Mouse (Mus musculus) CD4-positive, CD25-positive, alpha-beta regulatory T cell, adult 2 months (primary cell): ENCODE results near the gene Matk.

Experiments used
- DNase-seq: peaks from one replicate; pipeline ENCODE4 v3.0.0-alpha.2; 2012; ENCODE audit warnings: low read depth, low spot score

Matk gene

DNA sequence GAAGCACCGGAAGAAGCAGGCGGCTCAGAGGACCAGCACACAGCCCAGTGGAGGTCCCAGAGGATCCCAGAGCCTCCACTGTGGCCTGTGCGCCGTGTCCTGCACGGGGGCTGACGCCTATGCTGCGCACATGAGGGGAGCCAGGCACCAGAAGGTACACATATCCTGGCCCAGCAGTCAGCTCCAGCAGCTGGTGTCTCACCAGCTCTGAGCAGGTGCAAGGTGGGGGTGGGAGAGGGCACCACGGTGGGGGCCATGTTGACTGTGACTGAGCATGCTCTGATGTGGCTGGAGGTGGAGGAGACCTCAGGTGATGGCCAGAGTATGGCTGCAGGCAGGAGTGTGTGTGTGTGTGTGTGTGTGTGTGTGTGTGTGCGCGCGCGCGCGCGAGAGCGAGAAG, 10.7 kb upstream of the Matk start:
- no peak for DNase-seq

DNA sequence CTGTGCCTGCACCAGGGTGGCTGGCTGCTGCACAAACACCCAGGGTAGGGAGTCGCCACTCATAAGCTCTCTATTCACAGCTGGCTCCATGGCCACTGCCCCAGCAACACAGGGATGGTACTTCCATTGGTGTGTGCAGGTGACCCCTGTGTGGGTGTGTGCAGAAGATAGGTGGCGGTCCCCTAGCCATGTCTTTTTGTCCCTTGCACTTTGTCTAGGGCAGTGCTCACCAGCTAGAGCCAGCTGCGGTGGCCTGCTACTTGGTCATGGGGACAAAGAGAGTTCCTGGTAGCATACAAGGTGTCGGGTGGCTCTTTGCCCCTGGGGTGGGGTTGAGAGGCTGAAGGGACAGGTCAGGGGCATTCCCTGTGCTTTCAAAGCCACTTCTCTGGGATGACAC, 8.6 kb upstream of the Matk start:
- DNase-seq = no peak

DNA sequence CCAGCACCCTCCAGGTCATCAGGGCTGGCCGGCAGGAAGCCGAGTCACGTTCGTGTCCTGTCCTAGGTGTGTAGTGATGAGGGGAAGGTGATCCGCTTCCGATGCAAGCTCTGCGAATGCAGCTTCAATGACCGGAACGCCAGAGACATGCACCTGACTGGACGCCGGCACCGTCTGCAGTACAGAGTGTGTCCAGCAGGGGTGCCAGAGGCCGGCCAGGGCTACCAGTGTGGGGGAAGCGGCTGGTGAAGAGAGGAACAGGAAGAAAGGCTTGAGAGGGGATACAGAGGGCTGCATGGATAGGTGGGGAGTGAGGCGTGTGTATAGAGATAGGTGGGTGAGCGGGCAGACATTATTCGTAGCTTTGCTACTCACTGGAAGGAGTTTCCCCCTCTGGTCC, 8.1 kb upstream of the Matk start:
- DNase-seq = peak; percentile 85

DNA sequence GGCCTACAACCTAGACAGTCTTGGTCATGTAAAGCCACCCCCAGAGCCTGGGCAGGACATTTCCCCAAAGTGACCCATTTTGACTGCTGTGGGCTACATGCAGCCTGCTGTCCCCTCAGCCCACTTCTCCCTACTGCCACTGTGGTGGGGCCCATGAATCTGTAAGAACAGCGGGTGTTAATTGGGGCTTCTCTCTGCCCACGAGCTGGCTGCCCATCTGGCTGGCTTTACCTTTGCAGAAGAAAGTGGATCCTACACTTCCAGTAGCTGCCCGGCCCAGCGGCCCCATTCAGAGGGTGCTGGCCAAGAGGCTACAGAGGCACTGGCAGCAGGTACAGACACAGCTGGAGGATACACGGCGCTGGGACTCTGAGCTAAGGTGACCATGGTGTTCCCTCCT, 7.6 kb upstream of the Matk start:
- no peak for DNase-seq

DNA sequence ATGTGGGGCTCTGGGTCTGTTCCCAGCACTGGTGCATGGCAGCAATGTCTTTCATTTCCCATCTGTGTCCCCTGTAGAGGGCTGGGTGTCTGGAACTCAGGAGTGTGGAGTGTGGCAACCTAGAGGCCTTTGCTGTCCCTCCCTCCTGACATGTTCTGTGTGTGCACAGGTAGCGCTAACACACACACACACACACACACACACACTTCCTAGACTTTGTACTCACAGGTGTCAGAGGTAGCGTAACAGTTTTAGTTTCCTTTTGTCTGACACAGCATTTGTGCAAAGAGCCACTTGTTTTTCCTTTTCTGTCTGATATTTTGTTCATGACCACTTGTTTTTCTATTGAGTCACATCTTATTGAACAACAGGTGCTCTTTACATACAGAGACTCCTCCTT, 4.9 kb upstream of the Matk start:
- peak; percentile 85 for DNase-seq

DNA sequence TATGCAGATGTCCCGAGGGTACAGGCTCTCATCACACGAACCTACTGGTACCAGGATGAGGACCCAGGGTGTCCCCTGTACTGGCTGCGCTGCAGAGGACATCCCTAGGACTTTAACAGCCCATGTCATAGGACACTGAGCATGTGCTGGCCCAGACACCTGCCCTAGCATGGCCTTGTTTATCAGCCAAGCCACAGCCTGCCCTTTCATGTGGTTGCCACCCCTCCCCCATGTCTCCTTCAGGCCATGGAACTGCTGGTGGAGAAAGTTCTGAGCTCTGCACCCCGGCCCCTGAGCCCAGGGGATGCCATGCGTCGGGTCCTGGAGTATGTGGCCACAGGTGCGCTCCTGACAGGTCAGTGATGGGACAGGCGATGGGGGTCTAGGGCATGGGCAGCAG, 3.3 kb upstream of the Matk start:
- DNase-seq = peak; percentile 49

DNA sequence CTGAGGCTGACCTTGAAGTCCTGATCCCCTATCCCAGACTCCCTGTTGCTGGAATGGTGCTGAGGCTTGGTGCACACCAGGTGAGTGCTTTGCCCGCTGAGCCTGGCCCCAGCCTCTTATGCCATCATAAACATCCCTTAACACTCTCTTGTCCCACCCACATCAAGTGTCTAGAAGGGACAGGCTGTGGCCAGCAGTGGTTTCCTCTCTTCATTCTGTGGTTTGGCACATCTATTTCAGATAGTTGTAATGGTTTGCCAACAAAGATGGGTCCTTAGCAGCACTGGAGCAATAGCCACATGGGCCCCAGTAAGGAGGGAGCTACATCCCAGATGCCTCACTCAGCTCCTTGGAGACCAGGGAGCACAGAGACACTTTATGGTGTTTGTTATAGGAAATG, 2.2 kb downstream of the Matk start:
- no peak for DNase-seq

DNA sequence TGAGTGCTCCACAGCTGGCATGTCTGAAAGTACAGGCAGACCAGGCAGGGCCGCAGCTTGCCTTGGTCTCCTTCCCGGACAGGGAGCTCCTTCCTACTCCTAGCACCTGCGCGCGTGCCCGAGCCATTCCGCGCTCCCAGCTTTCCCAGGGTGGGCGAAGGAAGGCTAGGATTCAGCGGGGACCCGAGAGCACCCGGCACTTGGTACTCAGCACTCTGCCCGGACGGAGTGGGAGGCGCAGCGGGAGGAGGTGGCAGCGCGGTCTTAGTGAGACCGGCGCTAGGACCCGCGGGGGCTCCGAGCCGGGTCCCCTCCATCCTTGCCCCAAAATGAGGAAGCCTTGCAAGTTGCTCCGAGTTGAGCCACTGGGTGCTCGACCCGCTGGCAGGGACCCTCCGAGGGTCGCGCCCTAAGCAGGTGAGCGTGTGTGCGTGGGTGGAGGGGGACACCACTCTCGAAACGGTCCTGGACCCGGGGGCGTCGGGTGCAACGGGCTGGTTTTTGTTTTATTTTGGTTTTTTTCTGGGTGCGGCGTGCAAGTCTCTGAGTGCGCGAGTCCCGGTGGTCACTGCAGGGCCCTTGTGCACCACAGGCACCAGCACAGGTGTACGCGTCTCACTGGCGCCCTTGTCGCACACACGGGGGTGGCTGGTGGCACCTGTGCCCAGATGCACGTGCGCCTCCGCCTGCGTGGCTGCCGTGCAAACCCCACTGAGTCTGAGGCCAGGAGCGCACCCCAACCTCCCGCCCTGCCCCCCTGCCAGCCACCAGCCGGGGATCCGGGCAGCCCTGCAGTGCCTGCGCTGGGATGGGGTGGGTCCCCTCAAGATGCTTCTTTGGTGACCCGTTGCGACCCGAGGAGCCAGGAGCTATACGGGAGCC, 4.7 kb downstream of the Matk start:
- peak; percentile 58 for DNase-seq

DNA sequence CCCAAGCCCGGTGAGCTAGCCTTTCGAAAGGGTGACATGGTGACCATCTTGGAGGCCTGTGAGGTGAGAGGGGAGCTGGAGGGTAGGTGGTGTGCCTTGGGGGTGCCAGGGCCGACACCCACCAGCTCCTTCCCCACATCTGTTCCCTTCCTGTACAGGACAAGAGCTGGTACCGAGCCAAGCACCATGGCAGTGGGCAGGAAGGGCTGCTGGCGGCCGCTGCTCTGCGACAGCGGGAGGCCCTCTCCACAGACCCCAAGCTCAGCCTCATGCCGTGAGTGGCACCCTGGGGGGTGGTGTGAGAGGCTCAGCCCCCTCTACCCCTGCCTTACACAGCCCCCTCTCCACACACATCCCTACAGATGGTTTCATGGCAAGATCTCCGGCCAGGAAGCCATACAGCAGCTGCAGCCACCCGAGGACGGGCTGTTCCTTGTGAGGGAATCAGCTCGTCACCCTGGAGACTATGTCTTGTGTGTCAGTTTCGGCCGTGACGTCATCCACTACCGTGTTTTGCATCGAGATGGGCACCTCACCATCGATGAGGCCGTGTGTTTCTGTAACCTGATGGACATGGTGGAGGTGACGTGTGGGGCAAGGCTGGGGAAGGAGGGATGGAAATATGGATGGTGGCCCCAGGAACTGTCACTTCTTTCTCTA, 6.6 kb downstream of the Matk start:
- no peak for DNase-seq

DNA sequence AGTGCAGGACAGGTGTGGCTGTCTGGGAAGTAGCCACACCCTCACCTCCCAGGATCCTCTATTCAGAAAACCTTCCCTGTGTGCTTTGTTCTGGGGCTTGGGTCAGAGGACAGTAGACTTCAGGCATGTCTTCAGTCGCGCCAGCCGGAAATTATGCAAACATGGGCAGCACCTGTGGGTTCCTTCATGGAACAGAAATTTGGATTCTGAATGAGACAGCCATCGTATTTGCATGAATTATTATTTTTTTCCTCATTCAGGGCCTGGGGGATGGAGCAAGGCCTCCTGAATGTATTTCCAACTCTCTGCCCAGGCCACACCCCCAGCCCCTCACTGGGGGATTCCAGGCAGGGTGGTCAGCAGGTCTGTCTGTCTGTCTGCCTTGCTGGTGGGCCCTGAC, 8.3 kb downstream of the Matk start:
- no peak for DNase-seq

DNA sequence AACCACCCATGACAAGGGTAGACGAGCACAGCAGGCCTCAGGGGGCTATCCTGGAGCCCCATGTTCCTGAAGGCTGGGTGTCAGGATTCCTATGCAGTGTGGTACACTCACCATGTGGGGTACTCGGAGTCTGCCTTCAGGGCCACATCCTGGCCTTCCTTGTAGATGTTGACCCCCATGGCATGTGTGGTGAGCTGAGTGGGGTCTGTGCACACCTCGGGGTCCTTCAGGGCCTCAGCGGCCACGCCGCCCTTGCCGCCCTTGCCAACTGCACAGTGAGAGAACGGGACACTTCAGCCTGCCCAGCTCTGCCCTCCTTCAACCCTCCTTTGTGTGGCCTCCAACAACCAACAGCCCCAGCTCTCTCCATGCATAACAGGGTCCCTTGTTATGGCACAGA, 12.8 kb downstream of the Matk start:
- no peak for DNase-seq

DNA sequence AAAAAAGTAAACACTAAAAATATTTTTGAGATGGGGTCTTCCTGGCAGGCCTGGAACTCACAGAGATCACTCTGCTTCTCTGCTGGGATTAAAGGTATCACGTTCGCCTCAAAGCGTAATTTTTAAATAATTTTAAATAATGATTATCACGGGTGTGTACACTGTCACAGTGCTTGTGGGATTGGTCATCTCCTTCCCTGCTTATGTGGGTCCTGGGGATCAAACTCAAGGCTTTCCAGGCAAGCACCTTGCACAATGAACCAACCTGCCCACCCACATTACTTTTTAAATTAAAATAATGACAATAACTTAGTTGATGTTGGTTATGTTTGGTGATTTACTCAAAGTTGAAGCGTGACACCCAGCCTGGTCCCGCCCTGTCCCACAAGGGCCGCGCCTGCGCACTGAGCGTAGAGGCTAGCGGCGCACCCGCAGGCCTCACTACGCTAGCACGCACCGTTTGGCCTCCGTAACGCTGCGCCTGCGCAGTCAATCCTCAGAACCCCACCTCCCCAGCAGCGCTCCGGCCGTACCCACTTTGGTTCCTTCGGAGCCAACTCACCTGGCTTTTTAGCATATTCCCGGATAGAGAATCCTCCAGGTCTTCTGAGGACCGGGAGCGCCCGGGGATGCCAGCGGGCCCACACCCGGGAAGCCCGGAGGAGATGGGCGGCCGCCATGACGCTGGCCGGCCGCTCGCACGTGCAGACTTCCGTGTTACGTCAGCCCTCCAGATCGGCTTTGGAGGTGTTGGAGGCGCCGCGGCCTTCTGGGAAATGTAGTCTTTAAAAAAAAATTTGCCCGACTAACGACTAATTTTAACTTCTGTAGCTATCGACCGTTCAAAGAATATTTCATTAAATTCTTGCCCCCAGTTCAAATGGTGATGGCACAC, 13.7 kb downstream of the Matk start, which contains the start of the genes Mrpl54 and Apba3:
Mrpl54 (minus strand) TSS at position 724 of the 895 bp plus-strand sequence.
Apba3 (plus strand) TSS at position 750 of the 895 bp plus-strand sequence.
- peak; percentile 99 for DNase-seq

DNA sequence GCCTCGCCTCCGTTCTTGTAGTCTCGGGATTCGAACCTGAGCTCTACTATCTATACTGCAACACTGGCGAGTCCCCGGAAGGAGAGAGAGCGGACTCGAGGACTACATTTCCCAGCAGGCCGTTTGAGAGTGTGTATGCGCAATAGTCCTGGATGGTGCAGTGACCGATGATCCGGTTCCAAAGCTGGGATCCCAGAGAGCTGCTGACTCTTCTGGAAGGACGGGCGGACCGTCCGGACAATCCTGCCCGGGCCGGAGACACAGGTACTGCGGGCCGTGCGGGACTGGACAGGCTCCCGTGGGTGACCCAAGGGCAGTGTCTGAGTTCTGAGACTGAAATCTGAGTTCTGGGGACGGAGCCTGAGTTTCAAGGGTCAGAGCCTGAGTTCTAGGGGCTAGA, 15.3 kb downstream of the Matk start:
- peak; percentile 86 for DNase-seq

DNA sequence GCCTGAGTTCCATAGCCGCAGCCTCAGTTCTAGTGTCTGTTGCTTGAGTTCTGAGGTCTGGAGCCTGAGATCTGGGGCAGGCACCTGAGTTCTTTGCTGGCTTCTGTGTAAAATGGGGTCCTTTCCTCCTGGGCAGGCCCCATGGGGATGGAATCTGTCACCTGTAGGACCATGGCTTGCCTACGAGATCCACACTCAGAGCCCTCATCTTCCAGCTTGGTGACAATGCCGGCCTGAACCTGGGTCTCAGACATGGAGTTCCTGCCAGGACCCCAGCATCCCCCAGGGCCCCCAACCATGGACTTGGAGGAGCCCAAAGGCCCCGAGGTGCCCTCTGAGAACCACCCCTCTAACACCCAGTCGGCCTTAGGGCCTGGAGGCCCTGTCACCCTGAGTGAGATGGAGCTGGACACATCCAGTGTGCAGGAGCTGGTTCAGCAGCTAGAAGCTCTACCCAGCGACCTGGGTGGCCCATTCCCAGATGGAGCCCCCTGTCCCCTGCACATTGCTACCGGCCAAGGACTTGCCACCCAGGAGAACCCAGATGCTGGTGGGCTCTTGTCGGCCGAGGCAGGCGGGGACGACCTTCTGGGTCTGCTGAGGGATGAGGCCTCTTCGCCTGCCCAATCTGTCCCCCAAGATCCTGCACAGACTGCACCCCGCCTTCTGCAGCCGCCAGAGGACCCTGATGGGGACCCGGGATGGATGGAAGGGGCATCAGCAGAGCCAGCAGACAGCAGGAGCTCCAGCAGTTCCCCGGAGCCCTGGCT, 16.1 kb downstream of the Matk start:
- DNase-seq = no peak

DNA sequence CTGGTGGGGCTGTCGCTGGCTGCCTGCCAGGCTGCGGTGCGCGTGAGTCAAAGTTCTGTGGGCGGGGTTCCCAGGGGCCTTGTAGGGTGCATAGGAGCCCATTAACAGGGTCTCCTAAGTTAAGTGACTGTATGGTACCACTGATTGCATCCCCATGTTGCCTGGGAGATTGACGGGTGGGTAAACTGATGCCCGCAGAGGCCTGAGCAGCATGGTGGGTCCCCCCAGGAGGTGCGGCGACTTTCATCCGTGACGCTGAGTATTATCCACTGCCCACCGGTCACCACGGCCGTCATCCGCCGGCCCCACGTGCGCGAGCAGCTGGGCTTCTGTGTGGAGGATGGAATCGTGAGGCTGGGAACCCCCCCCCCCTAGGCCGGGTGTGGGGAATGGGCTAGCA, 19.6 kb downstream of the Matk start:
- DNase-seq = no peak

DNA sequence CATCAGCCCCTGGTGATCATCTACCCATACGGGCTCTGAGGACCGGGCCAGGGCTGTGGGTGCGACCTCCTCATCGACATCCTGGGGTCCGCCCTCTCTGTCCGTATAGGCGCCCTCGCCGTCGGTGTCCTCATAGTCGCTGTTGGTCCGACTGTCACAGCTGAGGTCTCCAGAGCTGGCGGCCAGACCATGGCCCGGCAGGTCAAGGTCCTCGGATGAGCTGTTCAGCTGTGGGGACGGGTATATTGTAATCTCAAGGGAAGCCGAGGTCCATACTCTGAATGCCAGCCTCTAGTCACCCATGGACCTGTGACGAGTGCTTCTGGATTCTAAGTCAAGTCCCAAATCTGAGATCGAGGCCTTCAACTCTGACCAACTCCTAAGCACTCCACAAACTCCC, 21.1 kb downstream of the Matk start:
- no peak for DNase-seq

DNA sequence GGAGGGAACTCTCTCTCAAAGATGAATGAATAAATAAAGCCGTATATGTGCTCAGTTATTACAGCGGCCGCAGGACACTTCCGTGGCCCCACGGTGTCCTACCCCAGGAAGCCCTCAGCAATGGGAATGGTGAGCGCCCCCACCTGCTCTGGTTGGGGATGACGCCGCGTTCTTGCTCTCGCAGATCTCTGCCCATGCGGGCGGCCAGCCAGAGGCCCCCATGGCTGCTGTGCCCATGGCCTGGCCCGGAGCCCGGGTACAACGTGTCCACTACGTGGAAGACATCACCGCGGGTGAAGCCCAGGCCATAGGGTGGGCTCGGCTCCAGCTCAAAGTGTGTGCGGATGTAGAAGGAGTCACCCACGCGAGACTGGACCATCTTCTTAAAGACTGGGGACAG, 24.9 kb downstream of the Matk start:
- DNase-seq = no peak

DNA sequence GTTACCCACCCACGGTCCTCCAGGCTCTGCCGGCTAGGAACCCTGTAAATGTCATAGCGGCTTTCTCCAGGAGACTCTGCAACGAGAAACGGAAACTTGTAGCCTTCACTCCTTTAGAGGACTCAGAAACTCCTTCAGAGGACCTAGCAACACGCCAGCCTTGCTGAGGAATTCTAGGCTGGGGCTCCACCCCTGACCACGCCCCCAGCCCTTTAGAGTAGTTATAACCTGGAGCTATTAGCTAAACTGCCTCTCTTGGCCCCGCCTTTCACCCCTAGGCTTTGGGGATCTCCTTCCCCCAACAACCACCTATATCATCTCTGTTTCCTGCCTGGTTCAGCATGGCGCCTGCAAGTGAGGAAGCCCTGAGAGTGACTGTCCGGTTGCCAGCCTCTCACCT, 26.8 kb downstream of the Matk start:
- DNase-seq = no peak

DNA sequence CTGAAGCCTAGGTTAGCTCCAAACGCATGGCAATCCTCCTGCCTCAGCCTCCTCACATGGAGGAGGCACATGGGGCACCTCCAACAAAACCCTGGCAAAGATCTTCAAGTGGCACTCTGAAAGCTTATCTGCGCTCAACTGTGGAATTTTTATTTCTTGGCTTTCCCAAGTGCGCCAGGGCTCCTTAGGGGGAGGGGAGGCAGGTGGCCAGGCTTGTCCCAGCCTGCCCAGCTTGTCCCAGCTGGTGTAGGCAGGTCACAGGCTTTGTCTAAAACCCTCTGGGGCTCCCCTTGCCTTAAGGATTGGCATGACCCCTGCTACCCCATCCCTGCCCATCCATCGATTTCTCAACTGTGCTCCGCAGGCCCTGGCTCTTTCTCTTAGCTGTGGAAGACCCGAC, 31.5 kb downstream of the Matk start:
- no peak for DNase-seq

DNA sequence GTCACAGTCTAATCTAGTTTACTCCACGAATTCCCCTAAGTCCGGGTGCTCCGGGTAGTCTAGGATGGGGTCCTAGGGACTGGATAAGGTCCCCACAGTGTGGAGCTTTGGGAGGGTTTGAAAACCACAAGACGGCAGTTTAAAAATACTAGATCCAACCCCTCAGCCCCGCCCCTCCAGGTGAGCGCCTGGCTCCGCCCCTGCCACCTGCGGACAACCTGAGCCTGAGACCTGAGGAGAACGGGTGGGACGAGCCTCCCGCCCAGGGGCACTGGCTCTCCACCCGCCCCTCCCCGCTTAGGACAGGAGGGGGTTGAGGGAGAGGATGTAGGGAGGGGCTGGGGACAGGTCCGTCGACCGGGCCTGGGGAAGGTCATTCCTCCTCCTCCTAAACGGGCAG, 32.0 kb downstream of the Matk start:
- DNase-seq = no peak

DNA sequence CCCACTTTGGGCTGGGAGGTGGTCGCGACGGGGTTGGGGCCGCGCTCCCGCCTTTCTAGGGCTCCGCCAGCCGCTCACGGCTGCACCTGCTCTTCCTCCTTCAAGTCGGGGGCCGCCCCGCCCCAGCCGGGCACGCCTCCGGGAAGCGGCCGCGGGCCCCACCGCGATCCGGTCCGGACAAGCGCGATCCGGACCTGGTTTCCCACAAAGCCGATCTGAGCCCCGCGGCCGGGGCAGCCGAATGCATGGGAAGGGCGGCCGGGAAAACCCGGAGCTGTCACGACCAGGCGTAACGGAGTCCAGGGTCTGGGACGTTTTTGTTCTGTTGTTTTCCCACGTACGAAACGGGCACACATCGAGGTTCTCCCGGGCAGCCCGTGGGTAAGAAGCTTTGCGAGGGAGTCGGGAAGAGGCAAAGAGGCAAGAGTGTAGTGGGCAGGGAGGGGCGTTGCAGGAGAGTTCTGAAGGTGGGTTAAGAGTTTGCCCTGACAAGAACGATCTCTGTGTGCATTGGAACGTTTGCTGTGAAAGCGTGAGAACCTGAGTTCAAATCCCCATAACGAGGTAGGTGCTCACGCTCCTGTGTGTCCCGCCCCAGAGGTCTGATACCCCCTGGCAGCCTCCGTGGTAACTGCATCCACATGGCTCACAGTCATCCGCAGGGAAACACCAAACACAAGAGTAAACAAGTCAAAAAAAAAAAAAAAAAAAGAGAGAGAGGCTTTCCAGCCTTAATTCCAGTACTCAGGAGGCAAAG, 33.1 kb downstream of the Matk start:
- DNase-seq = peak; percentile 93
